Mouse (Mus musculus) lung, postnatal 0 days (tissue): ENCODE data around the gene Scap. TPM values are rescaled to one million over a fixed set of nuclear protein-coding genes. Genes with fewer than 3 reads are reported as not detected.
A peak's percentile ranks its signal among the peaks of the same experiment; 100 is the strongest.

ENCODE experiments used
- ATAC-seq: fragments of 200-750 bp; cut with Nextera tagmentation; 2 replicates; pipeline ENCODE4 v1.8.0; 2017; ENCODE audit warnings: moderate library complexity
- DNase-seq: peaks from one replicate; pipeline ENCODE4 v3.0.0-alpha.2; 2016; ENCODE audit warnings: low spot score
- H3K27ac ChIP-seq: fragments of 300-500 bp; sonication (generic); 2 replicates; pipeline ENCODE4 v1.5.1; 2014; ENCODE audit warnings: antibody characterized with exemption, mild to moderate bottlenecking, low read length, mixed read lengths
- H3K27me3 ChIP-seq: fragments of 300-500 bp; sonication (generic); replicated peaks from 2 replicates; pipeline ENCODE4 v1.6.1; 2014; ENCODE audit warnings: low read length, mixed read lengths; ENCODE audit not compliant: insufficient read depth
- H3K36me3 ChIP-seq: fragments of 300-500 bp; sonication (generic); 2 replicates; pipeline ENCODE4 v1.6.1; 2014; ENCODE audit warnings: low read length, mixed read lengths; ENCODE audit not compliant: insufficient read depth
- H3K4me1 ChIP-seq: fragments of 300-500 bp; sonication (generic); 2 replicates; pipeline ENCODE4 v1.6.1; 2014; ENCODE audit warnings: antibody characterized with exemption, low read depth, low read length, mixed read lengths; ENCODE audit not compliant: insufficient read depth
- H3K4me2 ChIP-seq: fragments of 300-500 bp; sonication (generic); replicated peaks from 2 replicates; pipeline ENCODE4 v1.6.1; 2014; ENCODE audit warnings: low read depth, mild to moderate bottlenecking, low read length, moderate library complexity, mixed read lengths
- H3K4me3 ChIP-seq: fragments of 300-500 bp; sonication (generic); 2 replicates; pipeline ENCODE4 v1.5.1; 2014; ENCODE audit warnings: low read depth, low read length
- H3K9ac ChIP-seq: fragments of 300-500 bp; sonication (generic); replicated peaks from 2 replicates; pipeline ENCODE4 v1.6.1; 2014; ENCODE audit warnings: low read depth, mild to moderate bottlenecking
- H3K9me3 ChIP-seq: fragments of 300-500 bp; sonication (generic); 2 replicates; pipeline ENCODE4 v1.6.1; 2016; ENCODE audit warnings: low read length, mixed read lengths
- CTCF ChIP-seq: IDR thresholded peaks from 2 replicates; pipeline ENCODE4 v1.5.1; 2016; ENCODE audit warnings: antibody characterized with exemption, mild to moderate bottlenecking
- EP300 ChIP-seq: IDR thresholded peaks from 2 replicates; pipeline ENCODE4 v1.6.1; 2016; ENCODE audit warnings: antibody characterized with exemption, mild to moderate bottlenecking, control low read depth
- WGBS: fragments of 180-500 bp; shearing (Covaris S2); extraction: QIAGEN DNeasy Blood & Tissue Kit; methylation state at CpG from one replicate; pipeline ENCODE4 v1.1.7; 2014; 5-methylcytosine and 5-hydroxymethylcytosine counted together
- polyA plus RNA-seq: library from polyadenylated mRNA; unstranded; fragments of >200 nt; fragmentation: Nextera tagmentation; extraction: Ambion mirVana; gene quantifications from 2 replicates; pipeline ENCODE4 v1.2.1, GENCODE M21; 2015

Scap gene
- polyA plus RNA-seq, 1 experiment from 2014 or later = 18.1 TPM

GRCm38 (mm10) chr9:110407311-110408098, 74.4 kb downstream of the Scap start:
- DNase-seq = peak; percentile 56
- no peak for TF ChIP-seq CTCF
- no peak for TF ChIP-seq EP300
- peak overlapping the region; percentile 80 for H3K27ac ChIP-seq

GRCm38 (mm10) chr9:110408099-110408773, 75.1 kb downstream of the Scap start, which contains the start of gene Ptpn23:
Ptpn23 (minus strand) TSS chr9:110408213.
- ATAC-seq (peak; percentile 96), DNase-seq (peak; percentile 98)
- peak within 1 kb of the TSS; percentile 80 for H3K27ac ChIP-seq
- H3K27me3 ChIP-seq = no peaks in the 10 kb centered on the region
- H3K9me3 ChIP-seq = no peaks in the 10 kb centered on the region
- no peaks in the 10 kb centered on the region for H3K36me3 ChIP-seq
- H3K4me2 ChIP-seq = peak within 1 kb of the TSS; percentile 80
- WGBS = under 1% methylated on average over 33 of the region's 39 CpGs
- peak within 1 kb of the TSS; percentile 71 for H3K9ac ChIP-seq
- 0 out of 2 replicates have a peak, but pooled peaks cover 8% of the 10 kb centered on the region for H3K4me1 ChIP-seq
- peak; percentile 44; the same call in 1 of the 2 replicates for TF ChIP-seq EP300
- no peak for TF ChIP-seq CTCF
- H3K4me3 ChIP-seq = peak within 1 kb of the TSS; percentile 82

More at GRCm38 (mm10) chr9:110407311-110408098, 74.4 kb downstream of the Scap start:
- ATAC-seq = peak; percentile 45
- Histone ChIP-seq H3K9me3 (no peaks in the 10 kb centered on the region), H3K9ac (peak overlapping the region; percentile 67), H3K36me3 (no peaks in the 10 kb centered on the region), H3K4me1 (0 out of 2 replicates have a peak, but pooled peaks cover 6% of the 10 kb centered on the region), H3K4me3 (peak overlapping the region; percentile 82), H3K27me3 (no peaks in the 10 kb centered on the region), H3K4me2 (peak overlapping the region; percentile 80)
- 1% methylated on average over 31 of the region's 41 CpGs for WGBS

GRCm38 (mm10) chr9:110410908-110411887, 78.1 kb downstream of the Scap start:
- Histone ChIP-seq H3K4me3 (no peak overlapping the region), H3K4me1 (0 out of 2 replicates have a peak, but pooled peaks cover 8% of the 10 kb centered on the region), H3K36me3 (no peaks in the 10 kb centered on the region), H3K27ac (no peak overlapping the region), H3K4me2 (no peak overlapping the region), H3K9me3 (no peaks in the 10 kb centered on the region), H3K27me3 (no peaks in the 10 kb centered on the region), H3K9ac (no peak overlapping the region)
- peak; percentile 93 for TF ChIP-seq CTCF
- no peak for TF ChIP-seq EP300
- ATAC-seq (peak; percentile 33), DNase-seq (peak; percentile 89)
- WGBS = 31% methylated on average over 6 of the region's 6 CpGs

- Histone ChIP-seq H3K4me3 (no peak overlapping the region), H3K4me2 (no peak overlapping the region; the same call in 1 of the 2 replicates), H3K9ac (no peak overlapping the region), H3K36me3 (no peaks in the 10 kb centered on the region), H3K4me1 (0 out of 2 replicates have a peak, but pooled peaks cover 3% of the 10 kb centered on the region), H3K27me3 (no peaks in the 10 kb centered on the region), H3K27ac (peak overlapping the region; percentile 51), H3K9me3 (no peaks in the 10 kb centered on the region)
- peak; percentile 38 for DNase-seq
- no peak for ATAC-seq
- 51% methylated on average over 4 of the region's 7 CpGs for WGBS
- TF ChIP-seq EP300 = 0 out of 2 replicates have a peak, but pooled peaks have one; percentile 8
- no peak for TF ChIP-seq CTCF
These were observed 79.8 kb downstream of the Scap start for GRCm38 (mm10) chr9:110412926-110413325.

- Histone ChIP-seq H3K4me2 (no peak overlapping the region), H3K27ac (no peak overlapping the region), H3K4me3 (no peak overlapping the region), H3K4me1 (0 out of 2 replicates have a peak, but pooled peaks cover 3% of the 10 kb centered on the region), H3K9ac (no peak overlapping the region), H3K9me3 (no peaks in the 10 kb centered on the region), H3K36me3 (no peaks in the 10 kb centered on the region), H3K27me3 (no peaks in the 10 kb centered on the region)
- 45% methylated on average over 9 of the region's 9 CpGs for WGBS
- peak; percentile 72 for ATAC-seq
- DNase-seq = peak; percentile 86
- no peak for TF ChIP-seq EP300
- TF ChIP-seq CTCF = peak; percentile 72
These were observed 80.7 kb downstream of the Scap start for GRCm38 (mm10) chr9:110413785-110414184.
